Comparison of ENCODE assay signal across 8 mouse cellular contexts in genomic region chr3:89183959-89184315, GRCm38 (mm10). TPM values are rescaled to one million over a fixed set of nuclear protein-coding genes. Genes with fewer than 3 reads are reported as not detected.
A peak's percentile ranks its signal among the peaks of the same experiment; 100 is the strongest.
DNase-seq lines count a peak whose midpoint lies in the region; ATAC-seq lines count a peak whose summit lies in the region.

No protein-coding gene starts in this region.

- peak; percentile 82 for DNase-seq in cerebellum, postnatal 10 days
- peak; percentile 68 to 74 for DNase-seq in right cerebral cortex, postnatal 10 days (ENCODE audit: low spot score in 2 of 2)
- DNase-seq in right cerebral cortex, postnatal 14 days: no peak
- no peak for DNase-seq in intestine, embryonic 14.5 days (ENCODE audit: low spot score)
- DNase-seq in natural killer cell, adult 2 months (ENCODE audit: low spot score in 2 of 2): no peak
- no peak for DNase-seq in kidney, postnatal 10 days

- peaks cover 18% of the 10 kb centered on the region for H3K4me1 ChIP-seq in intestine, embryonic 14.5 days (replicated peaks; ENCODE audit: control insufficient read depth, insufficient read depth, low read length)
- H3K4me1 ChIP-seq in neural tube, embryonic 15.5 days: peaks cover 37% of the 10 kb centered on the region

- H3K4me2 ChIP-seq in intestine, embryonic 14.5 days (ENCODE audit: low read length): peak overlapping the region; percentile 96
- peak overlapping the region; percentile 97 for H3K4me2 ChIP-seq in neural tube, embryonic 15.5 days

- WGBS in intestine, embryonic 14.5 days: 75% methylated on average over 6 of the region's 6 CpGs
- WGBS in neural tube, embryonic 15.5 days: 58% methylated on average over 6 of the region's 6 CpGs

- no peak for ATAC-seq in cerebellum, adult (ENCODE audit: insufficient number of reproducible peaks, low FRiP score, low TSS enrichment)
- no peak for ATAC-seq in intestine, embryonic 14.5 days (replicated peaks; ENCODE audit: low FRiP score, low TSS enrichment, low read depth)
- ATAC-seq in neural tube, embryonic 15.5 days (ENCODE audit: low FRiP score): no peak; the same call in 1 of the 2 replicates

- H3K27ac ChIP-seq in intestine, embryonic 14.5 days (ENCODE audit: low read depth): no peak overlapping the region
- H3K27ac ChIP-seq in neural tube, embryonic 15.5 days (replicated peaks): peak overlapping the region; percentile 95

- H3K27me3 ChIP-seq in intestine, embryonic 14.5 days (replicated peaks; ENCODE audit: control insufficient read depth, insufficient read depth, low read length): no peaks in the 10 kb centered on the region
- H3K27me3 ChIP-seq in neural tube, embryonic 15.5 days (replicated peaks): no peaks in the 10 kb centered on the region

- H3K36me3 ChIP-seq in intestine, embryonic 14.5 days (ENCODE audit: control insufficient read depth, insufficient read depth, low read length): peaks cover 37% of the 10 kb centered on the region
- H3K36me3 ChIP-seq in neural tube, embryonic 15.5 days: peaks cover 53% of the 10 kb centered on the region

- H3K9ac ChIP-seq in intestine, embryonic 14.5 days (ENCODE audit: low read length): peak overlapping the region; percentile 82
- H3K9ac ChIP-seq in neural tube, embryonic 15.5 days (replicated peaks): peak overlapping the region; percentile 94

- no peaks in the 10 kb centered on the region for H3K9me3 ChIP-seq in intestine, embryonic 14.5 days (ENCODE audit: control insufficient read depth, low read length)
- no peaks in the 10 kb centered on the region for H3K9me3 ChIP-seq in neural tube, embryonic 15.5 days (replicated peaks)

- peak overlapping the region; percentile 54 for H3K4me3 ChIP-seq in intestine, embryonic 14.5 days (ENCODE audit: low read depth, low read length)
- peak overlapping the region; percentile 62 for H3K4me3 ChIP-seq in neural tube, embryonic 15.5 days (replicated peaks)

RNA-seq across cellular contexts. Expression of gene Fam189b, which starts 1.0 kb away (rescaled TPM):
- 27.6 and 29.3 TPM in 2 replicates for polyA plus RNA-seq in intestine, embryonic 14.5 days (2014; fragmentation: Nextera tagmentation; extraction: Ambion mirVana)
- polyA plus RNA-seq in neural tube, embryonic 15.5 days (2015; fragmentation: Nextera tagmentation; extraction: Ambion mirVana): 41.4 and 47.2 TPM in 2 replicates

RNA-seq across cellular contexts. Expression of gene Scamp3, which starts 6.7 kb away (rescaled TPM):
- 98.1 and 101 TPM in 2 replicates for polyA plus RNA-seq in intestine, embryonic 14.5 days (2014; fragmentation: Nextera tagmentation; extraction: Ambion mirVana)
- 163 and 168 TPM in 2 replicates for polyA plus RNA-seq in neural tube, embryonic 15.5 days (2015; fragmentation: Nextera tagmentation; extraction: Ambion mirVana)

RNA-seq across cellular contexts. Expression of gene Gba, which starts 18.8 kb away (rescaled TPM):
- 39.2 and 41.0 TPM in 2 replicates for polyA plus RNA-seq in intestine, embryonic 14.5 days (2014; fragmentation: Nextera tagmentation; extraction: Ambion mirVana)
- 45.5 and 47.9 TPM in 2 replicates for polyA plus RNA-seq in neural tube, embryonic 15.5 days (2015; fragmentation: Nextera tagmentation; extraction: Ambion mirVana)

RNA-seq across cellular contexts. Expression of gene Clk2, which starts 19.3 kb away (rescaled TPM):
- polyA plus RNA-seq in intestine, embryonic 14.5 days (2014; fragmentation: Nextera tagmentation; extraction: Ambion mirVana): 24.9 and 25.3 TPM in 2 replicates
- polyA plus RNA-seq in neural tube, embryonic 15.5 days (2015; fragmentation: Nextera tagmentation; extraction: Ambion mirVana): 20.2 and 22.5 TPM in 2 replicates

RNA-seq across cellular contexts. Expression of gene Hcn3, which starts 23.9 kb away (rescaled TPM):
- polyA plus RNA-seq in intestine, embryonic 14.5 days (2014; fragmentation: Nextera tagmentation; extraction: Ambion mirVana): 1.8 and 2.5 TPM in 2 replicates
- polyA plus RNA-seq in neural tube, embryonic 15.5 days (2015; fragmentation: Nextera tagmentation; extraction: Ambion mirVana): 44.8 and 59.3 TPM in 2 replicates

Comparison
In these comparisons a context has a peak if more than half of its experiments do, and no peak if none do; other contexts are left out.
1. DNase-seq: peak in cerebellum, postnatal 10 days (2 of 2) and right cerebral cortex, postnatal 10 days (2 of 2); none in right cerebral cortex, postnatal 14 days (single experiment), intestine, embryonic 14.5 days (single experiment), natural killer cell, adult 2 months (0 of 2) and kidney, postnatal 10 days (single experiment).